Mouse (Mus musculus) megakaryocyte progenitor cell, adult 5-6 weeks (primary cell): ENCODE measurements at regions not wholly inside any gene's neighbourhood (a gene's known extent, or its start where the extent isn't known, plus 50 kb on each side); places are given as distances from the start of the nearest gene placed in this dataset.

ENCODE experiments used
- ATAC-seq: replicated peaks from 2 replicates; pipeline ENCODE4 v1.8.0; 2016; ENCODE audit warnings: mild to moderate bottlenecking, moderate TSS enrichment, inconsistent platforms; ENCODE audit not compliant: poor library complexity

GRCm38 (mm10) chr13:26594313-26594712 lies 175.7 kb downstream of the Hdgfl1 start:
- ATAC-seq = no peak

- no peak for ATAC-seq
These were observed 176.2 kb downstream of the Hdgfl1 start for GRCm38 (mm10) chr13:26593750-26594149.

GRCm38 (mm10) chr13:26575890-26576543 lies 193.9 kb downstream of the Hdgfl1 start:
- ATAC-seq = no peak

GRCm38 (mm10) chr13:26569422-26569821 lies 200.5 kb downstream of the Hdgfl1 start:
- no peak for ATAC-seq

- ATAC-seq = no peak
These were observed 204.8 kb downstream of the Hdgfl1 start for GRCm38 (mm10) chr13:26564941-26565862.

GRCm38 (mm10) chr13:26558366-26558765 lies 211.6 kb downstream of the Hdgfl1 start:
- no peak for ATAC-seq

- ATAC-seq = no peak
These were observed 215.7 kb downstream of the Hdgfl1 start for GRCm38 (mm10) chr13:26554266-26554665.

- ATAC-seq = no peak
These were observed 217.8 kb downstream of the Hdgfl1 start for GRCm38 (mm10) chr13:26552122-26552521.

- ATAC-seq = no peak
These were observed 231.0 kb downstream of the Hdgfl1 start for GRCm38 (mm10) chr13:26538928-26539327.

- no peak for ATAC-seq
These were observed 233.4 kb downstream of the Hdgfl1 start for GRCm38 (mm10) chr13:26536575-26536974.

GRCm38 (mm10) chr13:26532761-26533160 lies 237.2 kb downstream of the Hdgfl1 start:
- ATAC-seq = no peak

GRCm38 (mm10) chr13:26519054-26519453 lies 250.9 kb downstream of the Hdgfl1 start:
- ATAC-seq = no peak

- ATAC-seq = no peak
These were observed 251.5 kb downstream of the Hdgfl1 start for GRCm38 (mm10) chr13:26518425-26518824.

GRCm38 (mm10) chr13:26517646-26518045 lies 252.3 kb downstream of the Hdgfl1 start:
- no peak for ATAC-seq

- ATAC-seq = no peak
These were observed 259.5 kb downstream of the Hdgfl1 start for GRCm38 (mm10) chr13:26510448-26510847.

GRCm38 (mm10) chr13:26509841-26510240 lies 260.1 kb downstream of the Hdgfl1 start:
- no peak for ATAC-seq

- ATAC-seq = no peak
These were observed 266.2 kb downstream of the Hdgfl1 start for GRCm38 (mm10) chr13:26503744-26504143.

GRCm38 (mm10) chr13:26497086-26497485 lies 272.9 kb downstream of the Hdgfl1 start:
- no peak for ATAC-seq

GRCm38 (mm10) chr13:26495871-26496270 lies 274.1 kb downstream of the Hdgfl1 start:
- no peak for ATAC-seq

GRCm38 (mm10) chr13:26469343-26469742 lies 300.6 kb downstream of the Hdgfl1 start:
- no peak for ATAC-seq

- no peak for ATAC-seq
These were observed 302.4 kb downstream of the Hdgfl1 start for GRCm38 (mm10) chr13:26467526-26467925.

GRCm38 (mm10) chr13:26464523-26464922 lies 305.4 kb downstream of the Hdgfl1 start:
- no peak for ATAC-seq
